Mouse (Mus musculus) neural tube, embryonic 11.5 days (tissue): ENCODE measurements around the gene Tmem258. TPM values are rescaled to one million over a fixed set of nuclear protein-coding genes. Genes with fewer than 3 reads are reported as not detected.

Source experiments
- ATAC-seq: fragments of 200-750 bp; cut with Nextera tagmentation; 2 replicates; pipeline ENCODE4 v1.8.0; 2017; ENCODE audit warnings: moderate number of reproducible peaks, mild to moderate bottlenecking, moderate TSS enrichment, moderate library complexity; ENCODE audit not compliant: insufficient read depth, low FRiP score, low TSS enrichment
- DNase-seq: peaks from one replicate; pipeline ENCODE4 v3.0.0-alpha.2; 2015; ENCODE audit warnings: low spot score
- H3K27ac ChIP-seq: fragments of 300-500 bp; sonication (generic); 2 replicates; pipeline ENCODE4 v1.5.1; 2014; ENCODE audit warnings: low read depth, mild to moderate bottlenecking, low read length
- H3K27me3 ChIP-seq: fragments of 300-500 bp; sonication (generic); 2 replicates; pipeline ENCODE4 v1.6.1; 2014; ENCODE audit warnings: mild to moderate bottlenecking, low read length, mixed read lengths; ENCODE audit not compliant: control insufficient read depth, insufficient read depth
- H3K36me3 ChIP-seq: fragments of 300-500 bp; sonication (generic); 2 replicates; pipeline ENCODE4 v1.6.1; 2014; ENCODE audit warnings: mild to moderate bottlenecking, low read length, moderate library complexity, mixed read lengths; ENCODE audit not compliant: control insufficient read depth, insufficient read depth
- H3K4me1 ChIP-seq: fragments of 300-500 bp; sonication (generic); 2 replicates; pipeline ENCODE4 v1.6.1; 2014; ENCODE audit warnings: low read length, mixed read lengths; ENCODE audit not compliant: control insufficient read depth, insufficient read depth
- H3K4me2 ChIP-seq: fragments of 300-500 bp; sonication (generic); 2 replicates; pipeline ENCODE4 v1.6.1; 2014; ENCODE audit warnings: low read depth, mild to moderate bottlenecking, moderate library complexity
- H3K4me3 ChIP-seq: fragments of 300-500 bp; sonication (generic); 2 replicates; pipeline ENCODE4 v1.5.1; 2014; ENCODE audit warnings: low read depth, low read length
- H3K9ac ChIP-seq: fragments of 300-500 bp; sonication (generic); 2 replicates; pipeline ENCODE4 v1.6.1; 2014; ENCODE audit warnings: mild to moderate bottlenecking, low read length
- H3K9me3 ChIP-seq: fragments of 300-500 bp; sonication (generic); 2 replicates; pipeline ENCODE4 v1.6.1; 2016; ENCODE audit warnings: low read length; ENCODE audit not compliant: control insufficient read depth
- WGBS: fragments of 180-500 bp; shearing (Covaris S2); extraction: QIAGEN DNeasy Blood & Tissue Kit; methylation state at CpG from one replicate; pipeline ENCODE4 v1.1.7; 2014; 5-methylcytosine and 5-hydroxymethylcytosine counted together
- polyA plus RNA-seq: library from polyadenylated mRNA; unstranded; fragments of >200 nt; fragmentation: Nextera tagmentation; extraction: Ambion mirVana; gene quantifications from 2 replicates; pipeline ENCODE4 v1.2.1, GENCODE M21; 2014

The Tmem258 gene
- polyA plus RNA-seq, 1 experiment from 2014 or later = 382 TPM

DNA sequence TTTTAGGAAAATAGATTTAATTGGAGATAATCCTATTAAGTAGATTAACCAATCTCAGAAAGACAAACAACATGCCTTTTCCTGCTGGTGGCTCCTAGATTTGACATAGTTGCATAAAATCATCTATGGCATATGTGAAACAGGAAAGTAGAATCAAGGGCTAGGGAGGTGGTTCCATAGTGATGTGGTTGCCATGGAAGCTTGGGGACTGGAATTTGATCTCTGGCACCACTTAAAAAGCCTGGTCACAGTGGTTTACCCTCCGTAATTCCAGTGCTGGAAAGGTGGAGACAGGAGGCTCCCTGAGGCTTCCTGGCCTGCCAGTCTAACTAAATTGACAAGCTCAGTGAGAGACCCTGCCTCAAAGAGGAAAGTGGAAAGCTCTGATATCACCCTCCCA is 33.3 kb upstream of the Tmem258 start:
- no peaks in the 10 kb centered on the region for H3K36me3 ChIP-seq
- H3K27me3 ChIP-seq = no peaks in the 10 kb centered on the region
- H3K4me1 ChIP-seq = no peaks in the 10 kb centered on the region
- H3K4me2 ChIP-seq = no peak overlapping the region
- DNase-seq = no peak
- H3K4me3 ChIP-seq = no peak overlapping the region
- WGBS = 39% methylated on average over 1 of the region's 1 CpGs
- no peaks in the 10 kb centered on the region for H3K9me3 ChIP-seq
- H3K9ac ChIP-seq = no peak overlapping the region
- ATAC-seq = no peak
- H3K27ac ChIP-seq = no peak overlapping the region

GRCm38 (mm10) chr19:10171359-10171758 is 32.5 kb upstream of the Tmem258 start:
- Histone ChIP-seq H3K9ac (no peak overlapping the region), H3K4me2 (no peak overlapping the region), H3K9me3 (no peaks in the 10 kb centered on the region), H3K36me3 (no peaks in the 10 kb centered on the region), H3K27ac (no peak overlapping the region), H3K4me3 (no peak overlapping the region), H3K27me3 (no peaks in the 10 kb centered on the region), H3K4me1 (no peaks in the 10 kb centered on the region)
- WGBS = 74% methylated on average over 7 of the region's 7 CpGs
- DNase-seq (no peak), ATAC-seq (no peak)

DNA sequence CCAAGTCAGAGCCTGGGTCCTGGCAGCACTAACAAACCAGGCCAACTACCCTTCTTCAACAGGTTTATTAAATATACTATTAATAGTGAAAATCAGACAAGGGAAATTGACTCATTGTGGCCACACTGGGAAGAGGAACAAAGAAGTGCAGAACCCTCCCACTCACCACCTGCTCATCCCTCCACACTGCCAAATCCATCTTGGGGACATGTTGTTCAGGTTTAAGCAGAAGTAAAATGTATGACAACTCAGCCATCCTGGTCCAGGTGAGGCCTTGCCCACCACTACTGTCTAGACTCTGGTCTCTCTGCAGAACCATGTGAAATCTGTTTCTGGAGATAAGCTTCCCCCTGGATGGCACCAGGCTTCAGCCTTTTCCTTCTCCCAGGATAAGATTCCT is 32.0 kb upstream of the Tmem258 start:
- no peaks in the 10 kb centered on the region for H3K36me3 ChIP-seq
- DNase-seq (no peak), ATAC-seq (no peak)
- H3K4me2 ChIP-seq = no peak overlapping the region
- H3K9ac ChIP-seq = no peak overlapping the region
- H3K9me3 ChIP-seq = no peaks in the 10 kb centered on the region
- no peak overlapping the region for H3K27ac ChIP-seq
- H3K4me3 ChIP-seq = no peak overlapping the region
- no peaks in the 10 kb centered on the region for H3K27me3 ChIP-seq
- no peaks in the 10 kb centered on the region for H3K4me1 ChIP-seq

GRCm38 (mm10) chr19:10173116-10173718 is 30.6 kb upstream of the Tmem258 start:
- 90% methylated on average over 5 of the region's 5 CpGs for WGBS
- no peaks in the 10 kb centered on the region for H3K36me3 ChIP-seq
- no peak for DNase-seq
- no peak overlapping the region for H3K4me3 ChIP-seq
- H3K9ac ChIP-seq = no peak overlapping the region
- H3K27ac ChIP-seq = no peak overlapping the region
- no peak overlapping the region for H3K4me2 ChIP-seq
- ATAC-seq = no peak
- no peaks in the 10 kb centered on the region for H3K9me3 ChIP-seq
- no peaks in the 10 kb centered on the region for H3K4me1 ChIP-seq
- no peaks in the 10 kb centered on the region for H3K27me3 ChIP-seq

GRCm38 (mm10) chr19:10173844-10174539 is 29.8 kb upstream of the Tmem258 start:
- no peak overlapping the region for H3K4me3 ChIP-seq
- DNase-seq (no peak), ATAC-seq (no peak)
- H3K27ac ChIP-seq = no peak overlapping the region
- H3K4me2 ChIP-seq = no peak overlapping the region
- 92% methylated on average over 7 of the region's 7 CpGs for WGBS
- no peaks in the 10 kb centered on the region for H3K9me3 ChIP-seq
- H3K27me3 ChIP-seq = no peaks in the 10 kb centered on the region
- no peaks in the 10 kb centered on the region for H3K4me1 ChIP-seq
- H3K9ac ChIP-seq = no peak overlapping the region
- H3K36me3 ChIP-seq = no peaks in the 10 kb centered on the region

DNA sequence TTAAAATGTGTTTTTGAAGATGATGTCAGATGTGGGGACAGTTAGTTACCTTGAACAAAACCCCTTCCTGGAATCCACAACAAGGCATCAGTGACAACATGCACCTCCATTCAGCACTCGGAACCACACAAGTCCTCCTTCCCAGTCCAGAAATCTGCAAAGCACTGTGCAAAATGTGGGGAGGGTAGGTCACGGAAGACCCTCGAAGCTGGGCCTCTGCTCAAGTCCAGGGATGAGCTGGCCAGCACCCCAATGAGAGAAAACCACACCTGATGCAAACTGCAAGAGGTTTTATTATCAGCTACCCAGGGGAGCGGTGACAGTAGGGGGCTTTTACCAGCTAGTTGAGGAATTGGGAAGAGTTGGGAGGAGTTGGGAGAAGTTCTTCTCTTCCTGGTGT is 28.9 kb upstream of the Tmem258 start:
- WGBS = 80% methylated on average over 4 of the region's 4 CpGs
- H3K4me2 ChIP-seq = no peak overlapping the region
- no peak overlapping the region for H3K9ac ChIP-seq
- H3K27me3 ChIP-seq = no peaks in the 10 kb centered on the region
- no peak for DNase-seq
- ATAC-seq = no peak
- H3K36me3 ChIP-seq = no peaks in the 10 kb centered on the region
- H3K4me3 ChIP-seq = no peak overlapping the region
- no peak overlapping the region for H3K27ac ChIP-seq
- no peaks in the 10 kb centered on the region for H3K4me1 ChIP-seq
- no peaks in the 10 kb centered on the region for H3K9me3 ChIP-seq

DNA sequence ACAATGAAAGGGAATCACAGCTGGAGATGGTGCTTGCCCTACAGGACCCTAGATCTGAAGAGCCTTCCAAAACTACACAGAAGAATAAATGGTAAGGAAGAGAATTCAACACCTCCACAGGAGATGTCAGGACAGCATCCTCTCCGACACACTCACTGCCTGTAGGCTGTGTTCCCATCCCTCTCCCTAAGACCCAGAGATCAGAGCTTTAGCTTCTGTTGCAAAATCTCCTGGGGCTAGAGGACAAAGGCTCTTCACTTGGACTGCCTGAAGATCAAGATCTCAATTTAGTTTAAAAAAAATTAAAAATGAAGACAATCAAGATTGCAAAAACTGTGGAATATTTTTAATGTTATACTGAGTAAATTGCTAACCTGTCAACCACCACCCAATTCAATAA is 27.3 kb upstream of the Tmem258 start:
- no peak for DNase-seq
- Histone ChIP-seq H3K27ac (no peak overlapping the region), H3K4me2 (no peak overlapping the region), H3K36me3 (no peaks in the 10 kb centered on the region), H3K4me3 (no peak overlapping the region), H3K4me1 (no peaks in the 10 kb centered on the region), H3K27me3 (no peaks in the 10 kb centered on the region), H3K9me3 (no peaks in the 10 kb centered on the region), H3K9ac (no peak overlapping the region)
- 65% methylated on average over 1 of the region's 1 CpGs for WGBS
- ATAC-seq = no peak

- Histone ChIP-seq H3K4me1 (no peaks in the 10 kb centered on the region), H3K4me2 (no peak overlapping the region), H3K36me3 (no peaks in the 10 kb centered on the region), H3K27me3 (no peaks in the 10 kb centered on the region), H3K4me3 (no peak overlapping the region), H3K9me3 (no peaks in the 10 kb centered on the region), H3K9ac (no peak overlapping the region), H3K27ac (no peak overlapping the region)
- 63% methylated on average over 7 of the region's 7 CpGs for WGBS
- DNase-seq (no peak), ATAC-seq (no peak)
Observed at GRCm38 (mm10) chr19:10176941-10177372, 26.9 kb upstream of the Tmem258 start.

- ATAC-seq (no peak), DNase-seq (no peak)
- peaks cover 5% of the 10 kb centered on the region for H3K36me3 ChIP-seq
- no peak overlapping the region for H3K27ac ChIP-seq
- no peaks in the 10 kb centered on the region for H3K9me3 ChIP-seq
- no peak overlapping the region for H3K4me2 ChIP-seq
- no peak overlapping the region for H3K4me3 ChIP-seq
- no peaks in the 10 kb centered on the region for H3K27me3 ChIP-seq
- no peaks in the 10 kb centered on the region for H3K4me1 ChIP-seq
- WGBS = 95% methylated on average over 7 of the region's 7 CpGs
- H3K9ac ChIP-seq = no peak overlapping the region
Observed at GRCm38 (mm10) chr19:10181225-10181624, 22.6 kb upstream of the Tmem258 start.
